Mouse (Mus musculus): ENCODE results near the gene Scube1. TPM values are rescaled to one million over a fixed set of nuclear protein-coding genes. Genes with fewer than 3 reads are reported as not detected.

Scube1 gene
- polyA plus RNA-seq, 1 experiment, result 3.5 TPM

DNA sequence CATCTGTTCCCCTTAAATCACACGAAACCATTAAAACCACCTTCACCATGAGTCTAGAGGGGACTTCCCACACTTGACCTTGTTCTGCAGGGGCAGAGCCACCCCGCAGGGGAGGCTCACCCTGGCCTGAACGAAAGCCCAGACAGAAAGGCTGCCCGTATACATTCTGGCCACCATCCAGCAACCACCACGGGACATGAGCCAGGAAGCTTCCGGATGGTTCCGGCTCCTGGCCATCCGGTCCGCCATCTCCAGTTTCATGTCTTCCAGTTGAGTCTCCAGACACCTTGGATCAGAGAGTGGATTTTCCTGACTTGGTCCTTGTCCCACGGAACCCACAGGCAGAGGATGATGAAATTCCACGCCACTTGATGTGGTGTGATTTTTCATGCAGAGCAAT, 29.7 kb downstream of the Scube1 start:
- H3K36me3 ChIP-seq (ENCODE audit: control insufficient read depth, insufficient read depth, low read length), result no peaks in the 10 kb centered on the region
- H3K27ac ChIP-seq (ENCODE audit: insufficient read depth, low read depth, low read length), result no peak overlapping the region
- H3K4me3 ChIP-seq (ENCODE audit: insufficient read depth, low read depth, low read length), result no peak overlapping the region
- H3K4me1 ChIP-seq (ENCODE audit: control insufficient read depth, insufficient read depth, low read length), result no peaks in the 10 kb centered on the region
- DNase-seq, result no peak
- TF ChIP-seq POLR2A (IDR thresholded peaks at IDR 0.05; ENCODE audit: low read depth, low read length) (no peak), CTCF (conservative IDR thresholded peaks at IDR 0.05; ENCODE audit: insufficient read depth, insufficient read length, low read depth, low read length) (no peak)
- H3K27me3 ChIP-seq (replicated peaks; ENCODE audit: control insufficient read depth, insufficient read depth, low read length), result no peaks in the 10 kb centered on the region
- 37% methylated on average over 11 of the region's 11 CpGs for WGBS

DNA sequence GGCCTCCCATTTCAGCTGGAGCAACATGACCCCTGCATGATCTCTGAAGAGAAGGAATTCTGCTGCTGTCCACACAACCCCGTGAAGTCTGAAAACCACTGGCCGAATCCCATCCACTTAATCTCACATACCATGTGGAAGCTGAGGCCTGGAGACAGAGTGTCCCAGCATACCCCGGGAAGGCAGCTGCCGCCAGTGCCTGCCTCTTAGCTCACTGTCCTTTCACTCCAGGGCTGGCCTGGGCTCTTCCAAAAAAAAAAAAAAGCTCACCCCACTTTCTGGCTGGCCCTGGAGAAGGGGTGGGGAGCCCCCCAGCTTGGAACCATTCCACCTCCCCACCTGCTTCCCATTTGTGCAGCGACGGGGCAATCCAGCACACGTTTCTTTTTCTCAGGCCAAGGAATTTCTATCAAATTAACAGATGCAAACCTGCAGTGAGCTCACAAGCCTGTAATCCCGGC, 32.9 kb downstream of the Scube1 start:
- H3K27me3 ChIP-seq (replicated peaks; ENCODE audit: control insufficient read depth, insufficient read depth, low read length), result no peaks in the 10 kb centered on the region
- H3K4me3 ChIP-seq (ENCODE audit: insufficient read depth, low read depth, low read length), result no peak overlapping the region
- no peak for TF ChIP-seq POLR2A (IDR thresholded peaks at IDR 0.05; ENCODE audit: low read depth, low read length)
- no peak for TF ChIP-seq CTCF (conservative IDR thresholded peaks at IDR 0.05; ENCODE audit: insufficient read depth, insufficient read length, low read depth, low read length)
- no peaks in the 10 kb centered on the region for H3K36me3 ChIP-seq (ENCODE audit: control insufficient read depth, insufficient read depth, low read length)
- no peak for DNase-seq
- 72% methylated on average over 8 of the region's 8 CpGs for WGBS
- H3K27ac ChIP-seq (ENCODE audit: insufficient read depth, low read depth, low read length), result no peak overlapping the region
- H3K4me1 ChIP-seq (ENCODE audit: control insufficient read depth, insufficient read depth, low read length), result no peaks in the 10 kb centered on the region

DNA sequence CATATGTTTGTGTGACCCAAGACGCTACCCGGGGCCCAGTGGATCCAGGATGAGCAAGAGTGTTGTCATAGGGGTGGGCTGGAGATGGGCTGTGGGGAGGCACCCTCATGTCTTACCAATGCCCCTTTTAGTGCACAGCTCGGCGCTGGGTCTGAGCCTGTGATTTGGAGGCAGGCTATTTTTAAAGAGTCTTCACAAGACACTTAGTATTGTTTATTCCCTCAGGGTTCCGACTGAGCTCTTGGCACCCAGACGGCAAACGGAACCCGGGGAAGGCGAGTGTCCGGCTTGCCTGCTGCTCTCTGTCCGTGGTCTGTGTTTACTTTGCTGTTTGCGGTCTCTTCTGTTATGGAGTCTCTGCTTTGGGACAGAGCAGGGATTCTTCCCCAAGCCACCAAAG, 34.9 kb downstream of the Scube1 start:
- no peak overlapping the region for H3K4me3 ChIP-seq (ENCODE audit: insufficient read depth, low read depth, low read length)
- no peak for DNase-seq
- H3K36me3 ChIP-seq (ENCODE audit: control insufficient read depth, insufficient read depth, low read length), result no peaks in the 10 kb centered on the region
- H3K27me3 ChIP-seq (replicated peaks; ENCODE audit: control insufficient read depth, insufficient read depth, low read length), result no peaks in the 10 kb centered on the region
- TF ChIP-seq POLR2A (IDR thresholded peaks at IDR 0.05; ENCODE audit: low read depth, low read length), result no peak
- no peak for TF ChIP-seq CTCF (conservative IDR thresholded peaks at IDR 0.05; ENCODE audit: insufficient read depth, insufficient read length, low read depth, low read length)
- no peak overlapping the region for H3K27ac ChIP-seq (ENCODE audit: insufficient read depth, low read depth, low read length)
- H3K4me1 ChIP-seq (ENCODE audit: control insufficient read depth, insufficient read depth, low read length), result no peaks in the 10 kb centered on the region
- WGBS, result 84% methylated on average over 12 of the region's 12 CpGs

DNA sequence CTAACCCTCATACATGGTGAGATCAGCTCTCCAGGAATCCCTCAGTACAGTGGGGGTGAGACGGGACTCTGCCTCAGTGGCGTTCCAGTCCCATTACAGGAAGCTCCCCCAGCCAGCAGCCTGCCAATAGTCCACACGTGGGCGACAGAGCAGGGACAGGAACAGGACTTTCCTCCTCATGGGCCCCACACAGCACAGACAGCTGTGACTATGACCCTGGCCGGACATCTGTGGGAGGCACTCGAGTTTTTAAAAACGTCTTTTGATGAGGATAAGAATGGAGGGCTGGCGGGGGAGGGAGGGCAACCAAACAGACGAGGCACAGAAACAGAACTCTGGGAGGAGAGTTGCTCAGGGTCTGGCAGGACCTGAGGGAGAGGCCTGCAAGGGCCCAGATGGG, 38.2 kb downstream of the Scube1 start:
- DNase-seq, result no peak
- 45% methylated on average over 9 of the region's 9 CpGs for WGBS
- H3K4me1 ChIP-seq (ENCODE audit: control insufficient read depth, insufficient read depth, low read length), result no peaks in the 10 kb centered on the region
- no peak overlapping the region for H3K27ac ChIP-seq (ENCODE audit: insufficient read depth, low read depth, low read length)
- no peaks in the 10 kb centered on the region for H3K36me3 ChIP-seq (ENCODE audit: control insufficient read depth, insufficient read depth, low read length)
- TF ChIP-seq POLR2A (IDR thresholded peaks at IDR 0.05; ENCODE audit: low read depth, low read length) (no peak), CTCF (conservative IDR thresholded peaks at IDR 0.05; ENCODE audit: insufficient read depth, insufficient read length, low read depth, low read length) (no peak)
- H3K4me3 ChIP-seq (ENCODE audit: insufficient read depth, low read depth, low read length), result no peak overlapping the region
- no peaks in the 10 kb centered on the region for H3K27me3 ChIP-seq (replicated peaks; ENCODE audit: control insufficient read depth, insufficient read depth, low read length)

DNA sequence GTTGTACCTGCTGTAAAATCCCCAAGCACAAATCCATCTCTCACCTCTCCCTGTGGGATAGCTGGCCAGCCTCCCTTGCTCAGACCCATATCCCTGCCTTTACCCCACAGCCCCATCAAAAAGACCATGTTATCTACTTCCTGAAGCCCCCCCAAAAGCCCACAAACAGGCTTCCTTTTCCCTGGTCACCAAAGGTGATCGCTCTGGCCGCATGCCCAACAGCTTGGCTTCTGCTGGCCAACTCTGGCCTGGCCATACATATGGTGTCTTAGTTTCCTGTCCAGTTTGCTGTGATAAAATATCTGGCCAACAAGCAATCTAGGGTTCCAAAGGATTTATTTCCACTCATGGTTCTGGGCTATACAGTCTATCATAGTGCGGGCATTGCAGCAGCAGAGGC, 38.9 kb downstream of the Scube1 start:
- no peak for TF ChIP-seq POLR2A (IDR thresholded peaks at IDR 0.05; ENCODE audit: low read depth, low read length)
- no peak for TF ChIP-seq CTCF (conservative IDR thresholded peaks at IDR 0.05; ENCODE audit: insufficient read depth, insufficient read length, low read depth, low read length)
- Histone ChIP-seq H3K27ac (ENCODE audit: insufficient read depth, low read depth, low read length) (no peak overlapping the region), H3K4me3 (ENCODE audit: insufficient read depth, low read depth, low read length) (no peak overlapping the region), H3K27me3 (replicated peaks; ENCODE audit: control insufficient read depth, insufficient read depth, low read length) (no peaks in the 10 kb centered on the region), H3K36me3 (ENCODE audit: control insufficient read depth, insufficient read depth, low read length) (no peaks in the 10 kb centered on the region), H3K4me1 (ENCODE audit: control insufficient read depth, insufficient read depth, low read length) (no peaks in the 10 kb centered on the region)
- no peak for DNase-seq
- WGBS, result 93% methylated on average over 3 of the region's 3 CpGs

DNA sequence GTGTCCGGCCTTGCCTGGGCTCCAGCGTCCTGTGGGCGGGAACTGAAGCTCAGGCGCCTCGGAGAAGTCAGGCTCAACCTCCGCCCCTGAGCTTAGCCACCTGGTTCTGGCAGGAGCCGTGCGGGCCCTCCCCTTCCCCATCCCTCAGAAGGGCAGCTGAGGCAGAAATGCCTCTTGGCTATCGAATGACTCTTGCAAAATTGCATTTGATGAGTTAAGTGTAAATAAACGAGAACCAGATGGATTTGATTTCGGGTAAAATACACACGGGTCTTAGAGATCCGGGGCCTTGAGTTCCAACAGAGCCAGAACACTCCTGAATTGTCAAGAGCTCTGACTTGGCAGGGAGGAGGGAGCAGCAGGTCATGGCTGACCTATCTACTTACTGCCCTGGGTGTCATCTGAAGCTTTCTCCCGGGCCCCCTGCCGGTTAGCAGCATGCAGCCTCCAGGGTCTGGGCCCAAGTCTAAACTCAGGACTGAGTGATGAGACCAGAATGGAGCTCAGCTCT, 41.7 kb downstream of the Scube1 start:
- Histone ChIP-seq H3K4me1 (ENCODE audit: control insufficient read depth, insufficient read depth, low read length) (no peaks in the 10 kb centered on the region), H3K27ac (ENCODE audit: insufficient read depth, low read depth, low read length) (no peak overlapping the region), H3K4me3 (ENCODE audit: insufficient read depth, low read depth, low read length) (no peak overlapping the region), H3K27me3 (replicated peaks; ENCODE audit: control insufficient read depth, insufficient read depth, low read length) (no peaks in the 10 kb centered on the region), H3K36me3 (ENCODE audit: control insufficient read depth, insufficient read depth, low read length) (no peaks in the 10 kb centered on the region)
- TF ChIP-seq POLR2A (IDR thresholded peaks at IDR 0.05; ENCODE audit: low read depth, low read length) (no peak), CTCF (conservative IDR thresholded peaks at IDR 0.05; ENCODE audit: insufficient read depth, insufficient read length, low read depth, low read length) (no peak)
- 63% methylated on average over 15 of the region's 15 CpGs for WGBS
- DNase-seq, result no peak

DNA sequence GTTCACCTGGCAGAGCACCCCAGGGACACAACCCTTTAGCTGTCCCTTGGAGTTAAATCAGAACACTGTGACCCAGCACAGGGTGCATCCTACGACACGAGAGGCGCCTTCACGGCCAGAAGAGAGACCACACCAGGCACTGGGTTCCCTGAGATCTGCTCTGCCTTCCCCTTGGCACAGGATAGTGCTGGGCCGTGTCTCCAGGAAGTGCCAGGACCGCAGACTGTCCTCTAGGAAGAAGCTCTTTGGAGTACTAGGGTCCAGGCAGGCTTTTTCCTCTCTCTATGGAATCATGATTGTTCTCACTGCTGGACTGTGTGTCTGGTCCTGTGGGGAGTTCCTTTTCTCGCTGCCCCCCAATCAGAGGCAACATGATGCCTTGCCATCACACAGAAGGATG, 44.5 kb downstream of the Scube1 start:
- Histone ChIP-seq H3K4me1 (ENCODE audit: control insufficient read depth, insufficient read depth, low read length) (no peaks in the 10 kb centered on the region), H3K36me3 (ENCODE audit: control insufficient read depth, insufficient read depth, low read length) (no peaks in the 10 kb centered on the region), H3K27ac (ENCODE audit: insufficient read depth, low read depth, low read length) (no peak overlapping the region), H3K27me3 (replicated peaks; ENCODE audit: control insufficient read depth, insufficient read depth, low read length) (no peaks in the 10 kb centered on the region), H3K4me3 (ENCODE audit: insufficient read depth, low read depth, low read length) (no peak overlapping the region)
- no peak for DNase-seq
- no peak for TF ChIP-seq CTCF (conservative IDR thresholded peaks at IDR 0.05; ENCODE audit: insufficient read depth, insufficient read length, low read depth, low read length)
- TF ChIP-seq POLR2A (IDR thresholded peaks at IDR 0.05; ENCODE audit: low read depth, low read length), result no peak
- WGBS, result 83% methylated on average over 7 of the region's 7 CpGs

Data from kidney, adult 2 months (tissue).